Mouse (Mus musculus) thymus, postnatal 0 days (tissue): ENCODE results near the gene Rtraf. TPM values are rescaled to one million over a fixed set of nuclear protein-coding genes. Genes with fewer than 3 reads are reported as not detected.
"Not testable (repeated sequence)": the region's sequence is repeated elsewhere in the genome, so short reads cannot be mapped to it uniquely, and the experiment has no call there.

Source experiments
- DNase-seq: peaks from one replicate; pipeline ENCODE4 v3.0.0-alpha.2; 2015; ENCODE audit warnings: low spot score
- polyA plus RNA-seq: library from polyadenylated mRNA; unstranded; fragments of >200 nt; fragmentation: Nextera tagmentation; extraction: Ambion mirVana; gene quantifications from 2 replicates; pipeline ENCODE4 v1.2.1, GENCODE M21; 2015

Gene Rtraf
- 206 and 214 TPM in 2 replicates for polyA plus RNA-seq

DNA sequence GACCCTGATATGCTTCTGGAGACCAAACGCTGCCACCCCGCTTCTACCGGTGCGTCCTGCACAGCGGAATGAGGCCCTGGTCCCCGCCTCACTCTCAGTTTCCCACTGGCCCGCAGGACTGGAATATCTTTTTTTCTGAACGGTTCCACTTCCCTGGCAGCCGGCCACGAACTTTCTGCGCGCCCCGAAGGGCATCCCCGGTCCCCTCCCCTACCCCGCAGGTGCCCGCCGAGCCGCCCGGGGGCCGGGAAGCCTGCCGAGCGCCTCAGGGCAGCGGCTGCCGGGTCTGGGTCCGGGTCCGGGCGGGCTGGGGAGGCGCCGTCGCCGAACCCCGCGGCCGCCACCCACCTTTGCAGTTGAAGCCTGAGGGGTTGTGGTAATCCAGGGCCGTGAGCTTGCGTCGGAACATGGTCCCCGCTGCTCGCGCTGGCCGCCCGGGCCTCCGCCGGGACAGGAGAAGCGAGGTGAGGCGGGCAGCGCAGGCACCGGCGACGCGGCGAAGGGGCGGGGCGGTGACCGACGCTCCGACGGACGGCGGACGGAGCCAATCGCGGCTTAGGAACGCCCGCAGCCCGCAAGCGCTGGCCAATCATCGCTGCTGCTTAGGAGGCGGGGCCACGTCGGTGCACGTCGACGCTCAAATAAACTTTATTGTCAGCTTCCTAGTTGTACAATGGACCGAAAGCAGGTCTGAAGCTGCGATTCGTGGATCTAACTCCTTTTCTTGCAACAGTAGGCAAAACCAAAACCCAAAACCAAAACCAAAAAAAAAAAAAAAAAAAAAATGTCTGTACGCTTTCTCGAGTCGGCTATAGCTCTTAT, at the start of gene Rtraf:
Rtraf (minus strand) TSS at position 504 of the 822 bp plus-strand sequence.
- peak; percentile 96 for DNase-seq

DNA sequence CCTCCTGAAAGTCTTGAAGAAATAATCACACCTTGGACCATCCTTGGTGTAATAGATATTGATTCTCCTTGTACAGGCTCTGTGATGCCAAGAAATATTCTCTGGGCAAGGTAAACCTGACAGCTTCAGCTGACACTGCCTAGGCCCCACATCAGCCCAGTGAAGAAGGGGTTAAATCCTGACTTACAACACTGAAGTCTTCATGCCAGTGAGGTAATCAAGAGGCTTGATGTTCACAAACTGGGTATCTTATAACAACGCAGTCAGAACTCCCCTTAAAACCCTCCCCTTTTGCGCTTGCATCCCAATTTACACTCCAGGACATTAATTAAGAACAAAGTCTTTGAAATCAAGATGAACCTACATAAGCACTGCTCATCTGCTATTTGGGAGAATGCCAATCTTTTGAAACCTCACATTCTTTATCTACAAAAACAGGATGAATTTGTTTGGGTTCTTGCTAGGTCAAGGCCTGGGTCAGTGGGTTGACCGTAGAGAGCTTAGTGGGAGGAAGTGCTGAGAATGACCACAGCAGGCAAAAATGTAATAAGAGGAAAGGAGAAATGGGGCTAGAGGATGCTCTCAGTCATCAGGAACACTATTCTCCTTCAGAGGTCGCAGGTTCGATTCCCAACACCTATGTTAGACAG, 43.8 kb upstream of the Rtraf start:
- DNase-seq = no peak

DNA sequence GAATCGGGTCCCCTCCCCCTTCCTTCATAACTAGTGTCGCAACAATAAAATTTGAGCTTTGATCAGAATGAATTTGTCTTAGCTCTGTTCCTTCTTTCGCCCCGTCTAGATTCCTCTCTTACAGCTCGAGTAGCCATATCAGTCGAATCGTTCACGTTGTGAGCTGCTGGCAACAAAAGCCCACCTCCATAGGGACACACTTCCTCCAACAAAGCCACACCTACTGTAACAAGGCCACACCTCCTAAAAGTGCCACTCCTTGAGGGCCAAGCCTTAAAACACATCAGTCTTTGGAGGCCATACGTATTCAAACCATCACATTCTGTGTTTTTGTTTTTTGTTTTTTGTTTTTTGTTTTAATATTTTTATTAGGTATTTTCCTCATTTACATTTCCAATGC, 41.5 kb upstream of the Rtraf start:
- not testable (repeated sequence) for DNase-seq

DNA sequence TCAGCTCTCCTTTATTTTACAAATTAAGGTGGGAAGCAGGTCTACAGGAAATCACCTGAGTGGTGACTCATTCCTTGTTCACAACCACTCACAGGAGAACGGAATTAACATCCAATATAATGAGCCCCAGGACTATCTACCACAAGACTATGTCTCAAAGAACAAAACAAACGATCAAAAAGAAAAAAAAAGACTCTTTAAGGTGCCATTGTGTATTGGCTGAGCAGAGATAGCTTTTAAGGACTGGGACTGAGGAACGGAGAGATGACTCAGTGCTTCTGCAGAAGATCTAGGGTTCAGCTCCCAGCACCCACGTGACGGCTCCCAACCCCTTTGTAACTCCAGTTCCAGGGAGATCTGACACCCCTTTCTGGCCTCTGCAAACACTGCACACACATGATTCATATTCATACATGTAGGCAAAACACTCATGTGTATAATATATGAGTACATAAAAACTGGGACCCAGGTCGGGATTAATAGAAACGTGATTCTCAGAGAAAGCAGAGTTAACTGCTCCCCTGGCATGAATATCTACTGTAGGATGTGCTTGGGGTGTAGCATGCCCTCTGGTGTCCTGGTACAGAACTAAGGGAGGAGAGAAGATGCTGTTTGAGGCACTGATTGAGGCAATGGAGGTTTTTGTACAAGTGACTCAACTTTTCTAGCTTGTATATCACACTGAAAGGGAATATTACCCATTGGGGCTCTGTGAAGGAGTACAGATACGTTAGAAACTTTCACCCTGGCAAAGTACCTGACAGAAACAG, 37.9 kb upstream of the Rtraf start:
- DNase-seq = no peak

DNA sequence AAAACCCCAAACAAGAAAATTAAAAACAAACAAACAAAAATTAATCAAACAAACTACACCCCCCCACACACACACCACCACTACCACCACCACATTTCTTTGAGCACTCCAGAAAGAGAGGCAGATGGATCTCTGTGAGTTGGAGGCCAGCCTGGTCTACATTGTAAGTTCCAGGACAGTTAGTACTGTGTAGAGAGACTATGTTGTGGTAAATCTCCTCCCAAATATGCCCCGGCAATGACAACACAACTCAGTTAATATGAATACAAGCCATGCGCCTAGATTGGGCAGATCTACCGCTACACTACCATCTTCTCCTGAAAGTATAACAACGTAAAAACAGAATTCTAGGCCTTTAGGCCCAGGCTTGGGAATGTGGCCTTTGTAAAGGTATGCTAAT, 36.7 kb upstream of the Rtraf start:
- no peak for DNase-seq

DNA sequence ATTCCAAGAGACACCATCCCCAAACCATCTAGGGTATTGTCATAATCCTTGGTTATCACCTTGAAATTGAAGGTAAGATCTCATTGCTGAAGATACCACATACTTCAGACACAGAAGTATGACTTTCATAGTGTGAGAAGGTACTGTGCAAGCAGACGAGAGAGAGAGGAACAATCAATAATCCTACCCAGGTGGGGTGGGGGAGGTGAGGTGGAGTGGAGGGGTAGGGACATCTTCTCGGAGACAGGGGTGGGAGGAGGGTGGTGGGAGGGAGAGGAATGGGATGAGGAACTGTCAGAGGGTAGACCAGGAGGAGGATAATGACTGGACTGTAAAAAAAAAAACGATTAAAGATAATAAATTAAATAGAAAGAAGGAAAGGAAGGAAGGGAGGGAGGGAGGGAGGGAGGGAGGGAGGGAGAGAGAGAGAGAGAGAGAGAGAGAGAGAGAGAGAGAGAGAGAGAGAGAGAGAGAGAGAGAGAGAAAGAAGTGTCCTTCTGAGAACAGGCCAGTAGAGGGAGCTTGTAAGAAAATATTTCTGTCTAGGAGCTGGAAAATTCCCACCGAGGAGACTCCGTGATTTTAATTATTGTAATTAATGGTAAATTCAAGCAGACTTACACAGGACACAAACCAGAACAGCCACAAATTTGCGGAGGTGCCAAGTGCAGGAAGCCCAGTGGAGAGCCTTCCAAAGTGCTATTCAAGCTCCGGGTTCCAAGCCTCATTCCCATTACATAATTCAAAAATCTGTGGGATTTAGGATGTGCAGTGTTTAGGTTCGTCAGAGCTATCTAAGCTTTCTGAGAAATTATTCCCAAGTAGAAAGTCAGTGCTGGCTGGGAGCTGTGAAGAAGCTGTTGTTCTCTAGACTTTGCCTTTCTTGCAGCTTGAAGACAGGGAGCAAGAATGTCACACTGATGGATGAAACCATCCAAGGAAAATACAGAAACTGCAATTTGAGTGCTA, 35.5 kb upstream of the Rtraf start:
- DNase-seq = no peak

DNA sequence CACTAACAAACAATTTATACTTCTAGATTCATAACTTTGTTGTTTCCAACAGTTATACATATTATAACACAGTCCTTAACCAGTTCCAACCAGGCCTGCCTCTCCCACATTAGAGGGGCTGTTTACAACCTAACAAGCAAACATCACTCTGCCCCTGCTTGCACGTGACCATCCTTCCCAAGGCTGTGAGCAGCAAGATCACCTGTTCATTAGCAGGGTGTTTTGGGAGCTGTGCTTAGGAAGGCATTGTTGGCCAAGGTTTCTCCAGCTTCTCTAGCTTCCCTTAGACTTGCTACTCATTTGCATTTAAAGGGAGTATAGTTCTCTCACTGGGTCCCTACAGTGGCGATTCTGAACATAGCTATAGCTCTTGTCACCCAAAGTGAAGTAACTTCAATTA, 34.7 kb upstream of the Rtraf start:
- DNase-seq = no peak

DNA sequence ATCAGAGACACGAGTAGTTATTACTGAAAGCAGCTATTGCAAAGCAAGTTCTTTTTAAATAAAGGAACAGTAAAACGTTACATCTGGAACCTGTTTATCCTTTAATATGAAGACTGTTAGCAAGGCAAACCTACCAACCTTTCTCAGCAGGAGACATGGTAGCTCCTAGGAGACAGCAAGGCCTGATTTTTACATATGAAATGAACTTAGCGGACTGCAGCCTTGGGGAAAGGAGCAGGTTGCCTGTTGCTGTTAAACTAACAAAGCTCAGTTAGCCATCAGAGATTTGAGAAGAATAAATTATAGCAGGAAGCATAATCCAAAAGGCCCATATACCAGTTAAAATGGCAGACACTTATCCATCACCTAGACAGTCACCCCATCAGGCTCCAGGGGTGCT, 29.8 kb upstream of the Rtraf start:
- no peak for DNase-seq

DNA sequence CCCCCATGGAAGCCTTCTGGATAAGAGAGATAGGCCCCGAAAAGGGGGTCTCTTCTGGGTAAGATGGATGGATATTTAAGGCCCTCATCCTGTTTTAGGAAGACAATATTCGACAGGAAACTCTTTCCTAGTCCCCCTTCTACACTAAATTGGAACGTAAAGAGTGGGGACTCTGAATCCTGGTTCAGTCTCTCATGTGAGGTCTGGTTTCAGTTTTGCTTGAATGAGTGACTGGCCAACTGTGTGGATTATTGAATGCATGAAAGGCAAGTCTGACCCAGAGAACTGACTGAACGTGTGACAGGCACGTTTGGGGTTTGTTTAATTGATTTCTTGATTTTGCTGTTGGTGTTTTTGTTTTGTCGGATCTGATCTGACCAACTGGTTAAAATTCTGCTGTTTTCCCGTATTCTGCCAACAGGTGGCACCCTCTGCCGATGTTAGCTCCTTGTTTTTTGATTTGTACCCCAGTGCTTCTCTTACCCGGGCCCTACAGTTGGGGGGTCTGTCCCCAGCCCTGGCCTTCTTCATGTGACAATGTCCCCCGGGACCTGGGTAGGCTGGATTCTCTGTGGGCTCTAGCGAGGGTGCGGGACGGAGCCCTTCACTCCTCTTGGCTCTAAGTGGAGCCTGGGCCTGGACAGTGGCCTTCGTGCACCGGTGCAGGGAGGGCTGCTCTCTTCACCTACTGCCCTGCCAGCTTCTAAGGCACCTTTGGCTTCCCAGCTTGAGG, 16.1 kb upstream of the Rtraf start:
- DNase-seq = peak; percentile 77

DNA sequence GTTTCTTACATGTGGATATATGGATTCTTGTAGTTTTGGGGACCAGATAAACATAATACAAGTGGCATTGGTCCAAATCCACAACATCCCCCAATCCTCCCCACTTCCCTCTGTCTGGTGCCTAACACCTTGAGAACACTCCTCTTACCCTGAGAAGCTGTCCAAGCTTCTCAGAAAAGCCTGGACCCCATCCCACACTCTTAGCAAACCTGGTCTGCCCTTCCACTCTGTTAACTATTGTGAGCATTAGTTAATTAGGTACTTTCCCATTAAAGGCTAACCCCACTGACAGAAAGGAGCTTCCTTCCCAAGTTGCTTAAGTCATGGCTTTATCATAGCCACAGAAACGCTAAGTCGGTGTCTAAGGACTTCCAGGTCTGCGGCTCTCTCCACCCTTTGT, 12.7 kb upstream of the Rtraf start:
- DNase-seq = no peak

DNA sequence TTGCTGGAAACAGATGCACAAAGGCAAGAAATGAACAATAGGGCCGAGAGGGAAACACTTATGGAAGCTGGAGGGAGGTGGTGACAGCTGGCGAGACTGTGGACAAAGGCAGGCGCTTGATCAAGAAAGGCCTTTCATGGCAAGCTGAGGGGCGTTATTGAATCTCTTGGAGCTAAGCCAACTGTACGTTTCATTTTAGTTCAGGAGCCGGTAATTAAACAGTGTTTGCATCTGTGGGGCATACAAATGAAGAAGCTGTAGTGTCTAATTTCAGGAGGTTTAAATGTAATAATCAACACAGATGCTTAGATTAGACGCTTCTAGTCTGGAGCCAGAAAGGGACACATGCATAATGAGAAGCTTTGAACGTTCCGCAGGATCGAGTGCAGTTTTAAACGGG, 1.9 kb upstream of the Rtraf start:
- DNase-seq = no peak

DNA sequence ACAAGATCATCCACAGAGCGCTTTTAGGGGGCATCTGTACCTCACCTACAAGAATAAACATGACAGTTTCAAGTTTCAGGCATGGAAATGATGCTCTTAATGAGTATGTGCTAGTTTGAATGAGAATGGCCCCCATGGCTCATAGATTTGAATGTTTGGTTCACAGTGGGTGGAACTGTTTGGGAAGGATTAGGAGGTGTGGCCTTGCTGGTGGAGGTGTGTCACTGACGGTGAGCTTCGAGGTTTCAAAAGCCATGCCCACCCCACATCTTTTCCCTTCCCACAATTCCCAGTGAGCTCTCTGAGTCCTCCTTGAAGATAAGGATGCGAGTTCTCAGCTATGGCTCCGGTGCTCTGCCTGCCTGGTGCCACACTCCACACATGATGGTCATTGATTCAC, 1.9 kb downstream of the Rtraf start:
- DNase-seq = no peak

DNA sequence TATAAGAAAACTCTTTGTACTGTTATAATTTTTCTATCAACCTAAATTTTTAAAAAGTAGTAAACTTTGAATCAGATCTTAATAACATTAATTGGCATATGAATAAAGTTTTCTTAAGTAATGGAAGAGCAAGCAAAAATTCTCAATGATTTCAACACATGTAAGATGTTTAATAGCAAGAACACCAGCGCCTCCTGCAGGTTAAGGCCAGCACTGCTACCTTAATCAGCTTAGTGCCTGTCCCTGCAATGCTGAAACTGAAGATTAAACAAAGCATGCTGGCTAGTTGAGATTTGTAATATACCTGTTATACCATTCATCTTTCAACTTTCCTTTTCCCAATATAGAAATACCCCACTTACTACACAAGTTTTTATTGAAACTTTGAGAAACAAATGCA, 5.7 kb downstream of the Rtraf start:
- DNase-seq = peak; percentile 77

DNA sequence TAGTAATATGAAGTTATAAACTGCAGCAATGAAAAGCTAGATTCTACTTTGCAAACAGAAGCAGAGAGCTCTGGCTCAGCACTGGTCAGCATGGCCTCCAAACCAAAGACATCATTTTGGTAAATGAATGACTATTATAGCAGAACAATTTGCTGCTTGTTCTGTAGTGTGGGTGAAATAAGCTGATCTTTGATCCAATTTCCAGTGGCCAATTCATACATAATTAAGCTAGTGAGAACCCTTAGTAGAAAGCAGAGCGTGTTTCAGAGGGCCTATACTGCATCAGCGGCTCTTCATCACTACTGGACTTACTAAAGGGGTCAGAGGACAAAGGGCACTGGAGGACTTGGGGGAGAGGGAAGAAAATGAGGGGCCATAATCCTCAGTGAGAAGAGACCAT, 10.6 kb downstream of the Rtraf start:
- no peak for DNase-seq

DNA sequence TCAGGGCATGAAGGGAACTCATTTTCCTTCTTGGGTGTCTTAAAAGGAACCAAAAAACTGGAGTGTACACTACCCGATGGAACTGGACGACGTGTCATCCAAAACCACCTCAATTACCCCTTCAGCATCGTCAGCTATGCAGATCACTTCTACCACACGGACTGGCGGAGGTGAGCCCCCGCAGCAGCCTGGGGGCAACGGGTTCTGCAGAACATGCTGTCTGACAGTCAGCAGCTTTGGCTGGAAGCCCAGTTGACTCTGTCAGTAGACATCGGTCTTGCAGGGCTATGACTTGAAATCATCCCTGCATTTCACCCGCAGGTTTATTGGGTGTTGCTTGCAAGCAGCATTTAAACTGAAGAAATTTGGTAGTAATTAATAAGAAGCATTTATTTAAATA, 13.7 kb downstream of the Rtraf start:
- DNase-seq = no peak

DNA sequence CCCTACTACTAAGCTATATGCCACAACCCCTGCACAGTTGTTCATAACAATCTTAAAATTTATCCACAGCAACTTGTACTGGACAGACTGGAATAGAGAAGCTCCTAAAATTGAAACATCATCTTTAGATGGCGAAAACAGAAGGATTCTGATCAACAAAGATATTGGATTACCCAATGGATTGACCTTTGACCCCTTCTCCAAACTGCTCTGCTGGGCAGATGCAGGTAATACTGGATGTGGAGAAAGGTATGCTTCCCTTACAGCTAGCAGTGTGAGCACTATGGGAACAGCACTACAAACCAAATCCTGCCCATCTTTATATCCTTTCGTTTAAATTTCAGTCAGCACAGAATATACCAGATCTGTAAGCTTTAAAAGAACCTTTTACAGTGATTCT, 15.8 kb downstream of the Rtraf start:
- no peak for DNase-seq

DNA sequence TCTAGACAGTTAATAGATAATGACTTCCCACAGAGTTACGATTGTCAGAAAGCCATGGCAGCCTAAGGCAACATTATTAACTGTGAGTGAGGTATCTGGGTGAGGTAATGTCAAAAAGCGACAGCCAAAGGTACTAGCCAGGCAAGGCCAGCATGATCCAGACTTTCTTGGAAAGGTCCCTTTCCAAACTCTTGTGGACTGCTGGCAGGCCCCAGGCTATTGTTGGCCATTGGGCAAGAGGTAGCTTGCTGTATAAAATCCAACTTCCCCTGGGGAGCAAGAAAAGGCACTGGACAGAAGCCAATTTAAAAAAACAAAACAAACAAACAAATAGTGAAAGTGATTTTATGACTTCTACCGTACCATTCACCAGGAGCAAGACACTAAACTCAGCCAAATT, 16.3 kb downstream of the Rtraf start:
- no peak for DNase-seq

DNA sequence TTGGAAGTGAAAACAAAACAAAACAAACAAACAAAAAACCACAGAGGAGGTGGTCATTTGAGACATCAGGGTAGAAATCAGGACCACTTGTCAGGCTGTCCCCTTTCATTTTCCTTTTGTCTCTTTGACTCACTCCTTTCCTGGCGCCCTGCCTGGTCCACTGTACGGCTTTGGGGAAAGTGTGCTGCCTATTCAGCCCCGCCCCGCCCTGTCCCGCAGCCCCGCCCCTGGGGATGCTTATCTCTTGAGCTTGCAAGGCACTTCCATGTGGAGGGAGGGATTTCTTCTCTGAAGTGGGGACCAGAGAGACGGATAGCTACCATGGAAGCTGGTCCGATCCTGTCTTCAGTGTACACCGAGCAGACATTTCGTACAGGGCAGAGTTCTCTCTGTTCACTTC, 20.0 kb downstream of the Rtraf start:
- DNase-seq = no peak

DNA sequence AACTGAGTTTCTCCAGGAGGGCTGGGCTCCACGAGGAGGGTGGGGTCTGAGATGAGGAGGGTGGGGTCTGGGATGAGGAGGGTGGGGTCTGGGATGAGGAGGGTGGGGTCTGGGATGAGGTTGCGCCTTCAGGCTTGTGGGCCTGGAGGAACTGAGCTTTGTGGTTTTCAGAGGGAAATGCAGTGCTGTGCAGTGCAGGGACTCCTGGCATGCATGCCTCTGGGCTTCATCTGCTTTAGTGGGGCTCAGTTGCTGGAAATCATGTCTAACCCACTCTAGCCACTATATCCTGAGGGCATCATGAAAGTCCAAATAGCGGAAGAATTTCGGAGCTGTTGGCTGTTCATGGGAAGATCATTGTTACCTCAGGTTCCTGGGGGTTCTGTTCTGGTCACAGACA, 20.4 kb downstream of the Rtraf start:
- DNase-seq = no peak

DNA sequence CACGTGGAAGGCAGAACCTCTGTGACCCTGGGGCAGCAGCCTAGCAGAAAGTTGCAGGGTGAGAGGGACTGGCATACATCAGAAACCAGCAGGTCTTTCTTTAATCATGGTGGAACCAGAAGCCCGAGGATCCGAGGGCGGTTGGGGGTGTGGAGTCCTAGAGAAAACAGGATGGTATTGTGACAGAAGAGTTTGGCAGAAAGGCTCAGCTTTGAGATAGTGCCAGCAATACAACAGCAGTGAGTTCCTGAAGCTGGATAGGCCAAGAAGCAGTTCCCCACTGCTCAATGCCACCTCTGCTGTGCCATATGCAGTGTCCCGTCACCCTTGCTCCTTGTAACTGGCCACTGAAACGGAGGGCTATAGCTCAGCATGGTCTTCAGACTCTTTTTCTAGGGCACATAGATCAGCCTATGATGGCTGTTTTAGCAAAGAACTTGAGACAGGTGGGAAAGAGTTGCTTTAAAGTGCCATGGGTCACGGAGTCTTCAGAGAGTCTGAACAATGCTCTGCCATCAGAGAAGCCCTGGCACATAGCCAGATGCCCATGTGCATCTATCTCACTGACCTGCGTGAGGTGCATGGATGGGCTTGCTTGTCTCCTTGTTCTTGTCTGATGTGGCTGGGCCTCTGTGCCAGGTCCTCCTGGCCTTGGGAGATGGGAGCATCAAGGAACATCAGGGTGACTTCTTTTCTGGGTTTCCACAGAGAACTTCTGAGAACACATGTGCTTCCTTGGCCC, 22.0 kb downstream of the Rtraf start:
- DNase-seq = no peak
